Mouse (Mus musculus) lung, embryonic 14.5 days (tissue): ENCODE measurements around the gene Fmnl2. TPM values are rescaled to one million over a fixed set of nuclear protein-coding genes. Genes with fewer than 3 reads are reported as not detected.

ENCODE experiments used
- ATAC-seq: fragments of 200-750 bp; cut with Nextera tagmentation; 2 replicates; pipeline ENCODE4 v1.8.0; 2017; ENCODE audit warnings: mild to moderate bottlenecking, moderate TSS enrichment, moderate library complexity; ENCODE audit not compliant: insufficient read depth
- DNase-seq: peaks from one replicate; pipeline ENCODE4 v3.0.0-alpha.2; 2015
- H3K27ac ChIP-seq: fragments of 300-500 bp; sonication (generic); 2 replicates; pipeline ENCODE4 v1.5.1; 2014; ENCODE audit warnings: low read depth, mild to moderate bottlenecking, moderate library complexity
- H3K27me3 ChIP-seq: fragments of 300-500 bp; sonication (generic); 2 replicates; pipeline ENCODE4 v1.6.1; 2014; ENCODE audit warnings: low read length, control low read depth; ENCODE audit not compliant: insufficient read depth
- H3K36me3 ChIP-seq: fragments of 300-500 bp; sonication (generic); 2 replicates; pipeline ENCODE4 v1.6.1; 2014; ENCODE audit warnings: control low read depth; ENCODE audit not compliant: insufficient read depth
- H3K4me1 ChIP-seq: fragments of 300-500 bp; sonication (generic); 2 replicates; pipeline ENCODE4 v1.6.1; 2014; ENCODE audit warnings: antibody characterized with exemption, control low read depth; ENCODE audit not compliant: insufficient read depth
- H3K4me2 ChIP-seq: fragments of 300-500 bp; sonication (generic); 2 replicates; pipeline ENCODE4 v1.6.1; 2014; ENCODE audit warnings: mild to moderate bottlenecking
- H3K4me3 ChIP-seq: fragments of 300-500 bp; sonication (generic); 2 replicates; pipeline ENCODE4 v1.5.1; 2014; ENCODE audit warnings: low read depth, low read length
- H3K9ac ChIP-seq: fragments of 300-500 bp; sonication (generic); 2 replicates; pipeline ENCODE4 v1.6.1; 2014
- H3K9me3 ChIP-seq: fragments of 300-500 bp; sonication (generic); 2 replicates; pipeline ENCODE4 v1.6.1; 2016; ENCODE audit warnings: low read depth, low read length, control low read depth
- CTCF ChIP-seq: IDR thresholded peaks from 2 replicates; pipeline ENCODE4 v1.5.1; 2016; ENCODE audit warnings: antibody characterized with exemption, low read depth
- WGBS: fragments of 180-500 bp; shearing (Covaris S2); extraction: QIAGEN DNeasy Blood & Tissue Kit; methylation state at CpG from one replicate; pipeline ENCODE4 v1.1.7; 2014; 5-methylcytosine and 5-hydroxymethylcytosine counted together
- polyA plus RNA-seq: library from polyadenylated mRNA; unstranded; fragments of >200 nt; fragmentation: Nextera tagmentation; extraction: Ambion mirVana; gene quantifications from 2 replicates; pipeline ENCODE4 v1.2.1, GENCODE M21; 2014

Gene Fmnl2
- polyA plus RNA-seq, 1 experiment from 2014 or later: 5.0 TPM

- no peak overlapping the region for H3K4me2 ChIP-seq
- DNase-seq: peak; percentile 88
- H3K4me1 ChIP-seq: peaks cover 3% of the 10 kb centered on the region; the same call in 1 of the 2 replicates
- no peaks in the 10 kb centered on the region for H3K36me3 ChIP-seq
- 0% methylated on average over 1 of the region's 1 CpGs for WGBS
- no peak for TF ChIP-seq CTCF
- H3K4me3 ChIP-seq: no peak overlapping the region
- no peak overlapping the region for H3K9ac ChIP-seq
- no peaks in the 10 kb centered on the region for H3K27me3 ChIP-seq
- H3K9me3 ChIP-seq: no peaks in the 10 kb centered on the region
- peak; percentile 95 for ATAC-seq
- no peak overlapping the region for H3K27ac ChIP-seq
Measured at GRCm38 (mm10) chr2:53070607-53071006, 212.9 kb downstream of the Fmnl2 start.

DNA sequence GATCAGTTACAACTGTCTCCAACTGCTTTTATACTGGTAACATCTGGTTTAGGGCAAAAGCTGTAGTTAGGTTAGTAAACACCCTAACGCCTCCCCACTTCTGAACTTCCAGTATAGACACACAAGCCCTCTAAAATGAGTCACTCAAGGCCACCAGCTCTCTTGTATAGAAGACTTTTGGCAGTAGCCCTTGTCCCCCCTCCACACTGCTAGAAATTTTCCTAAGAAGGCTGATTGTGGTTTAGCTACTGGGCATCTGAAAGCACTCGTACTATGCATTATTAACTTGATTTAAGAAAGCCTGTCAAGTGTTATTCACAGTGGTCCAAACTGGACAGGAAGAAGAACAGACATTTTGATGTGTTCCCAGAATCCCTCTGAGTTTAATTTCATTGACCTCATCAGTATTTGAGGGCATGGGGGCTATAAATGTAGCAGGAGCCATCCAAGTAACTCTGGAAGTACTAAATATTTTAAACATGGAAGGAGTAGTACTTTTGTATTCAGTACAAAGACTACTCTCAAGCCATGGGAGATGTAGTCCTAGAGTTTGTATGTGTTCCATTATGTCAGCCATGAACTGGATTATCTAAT, 222.1 kb downstream of the Fmnl2 start:
- H3K27ac ChIP-seq: no peak overlapping the region
- TF ChIP-seq CTCF: no peak
- no peaks in the 10 kb centered on the region for H3K27me3 ChIP-seq
- no peak overlapping the region for H3K4me3 ChIP-seq
- no peaks in the 10 kb centered on the region for H3K4me1 ChIP-seq
- ATAC-seq (no peak), DNase-seq (no peak)
- 77% methylated on average over 2 of the region's 2 CpGs for WGBS
- no peaks in the 10 kb centered on the region for H3K9me3 ChIP-seq
- no peaks in the 10 kb centered on the region for H3K36me3 ChIP-seq
- no peak overlapping the region for H3K4me2 ChIP-seq
- H3K9ac ChIP-seq: no peak overlapping the region

DNA sequence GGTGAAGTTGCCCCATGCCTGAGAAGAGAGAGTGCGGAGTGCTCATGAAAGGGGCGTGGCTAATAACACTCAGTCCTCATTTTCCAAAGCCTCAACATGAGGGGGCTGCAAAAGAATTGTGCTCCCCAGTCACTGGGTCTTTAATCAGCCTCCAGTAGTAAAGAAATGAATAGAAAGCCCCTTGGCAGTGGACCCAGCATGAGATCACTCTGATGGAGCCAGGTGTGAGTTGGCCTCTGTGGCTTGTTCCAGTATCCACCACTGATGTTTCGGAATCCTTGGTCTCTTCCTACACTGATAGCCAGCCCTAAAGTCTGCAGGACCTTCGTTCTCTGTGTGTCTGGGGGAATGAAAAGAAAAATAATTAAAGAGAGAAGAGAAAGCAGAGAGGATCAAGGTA, 224.4 kb downstream of the Fmnl2 start:
- no peak overlapping the region for H3K9ac ChIP-seq

DNA sequence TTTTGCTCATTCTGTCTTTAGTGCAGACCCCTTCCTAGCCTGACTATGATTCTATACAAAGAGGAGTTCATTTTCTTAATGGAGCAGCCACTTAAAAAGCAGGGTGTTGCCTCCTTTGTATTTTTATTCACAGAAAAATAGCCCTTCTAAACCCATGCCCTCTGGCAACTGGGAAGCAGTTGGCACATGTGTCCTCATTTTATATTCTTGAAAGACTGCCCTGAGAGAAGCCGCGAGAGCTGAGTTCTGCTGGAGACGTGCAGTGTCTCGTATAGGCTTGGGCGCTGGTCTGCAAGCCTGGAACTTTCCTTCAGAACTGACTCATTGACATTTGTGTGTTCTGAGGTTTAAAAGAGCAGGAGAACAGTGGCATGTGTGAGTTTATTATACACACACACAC, 224.8 kb downstream of the Fmnl2 start:
- Histone ChIP-seq H3K4me3 (no peak overlapping the region), H3K27me3 (no peaks in the 10 kb centered on the region), H3K4me2 (no peak overlapping the region), H3K4me1 (no peaks in the 10 kb centered on the region), H3K36me3 (no peaks in the 10 kb centered on the region), H3K27ac (no peak overlapping the region), H3K9me3 (no peaks in the 10 kb centered on the region), H3K9ac (no peak overlapping the region)
- no peak for TF ChIP-seq CTCF
- DNase-seq: no peak
- no peak for ATAC-seq
- 91% methylated on average over 5 of the region's 5 CpGs for WGBS

More for the DNA sequence above, 224.4 kb downstream of the Fmnl2 start:
- no peaks in the 10 kb centered on the region for H3K36me3 ChIP-seq
- no peaks in the 10 kb centered on the region for H3K4me1 ChIP-seq
- no peak overlapping the region for H3K4me2 ChIP-seq
- TF ChIP-seq CTCF: no peak
- no peaks in the 10 kb centered on the region for H3K9me3 ChIP-seq
- H3K4me3 ChIP-seq: no peak overlapping the region
- DNase-seq: no peak
- WGBS: 87% methylated on average over 4 of the region's 4 CpGs
- no peak overlapping the region for H3K27ac ChIP-seq
- no peaks in the 10 kb centered on the region for H3K27me3 ChIP-seq
- ATAC-seq: no peak

DNA sequence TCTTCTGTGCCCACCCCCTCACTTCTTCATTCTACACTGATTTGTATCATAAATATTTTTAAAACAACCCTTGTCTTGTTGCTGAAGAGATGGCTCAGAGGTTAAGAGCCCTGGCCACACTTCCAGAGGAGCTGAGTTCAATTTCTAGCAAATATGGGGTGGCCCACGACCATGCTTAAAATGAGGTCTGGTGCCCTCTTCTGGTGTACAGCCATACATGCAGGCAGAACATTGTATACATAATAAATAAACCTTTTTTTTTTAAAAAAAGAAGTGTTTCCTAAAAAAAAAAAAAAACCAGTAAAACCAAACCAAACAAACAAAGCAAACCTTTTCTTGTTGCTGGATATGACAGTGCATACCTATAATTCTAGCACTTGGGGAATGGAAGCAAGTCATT, 225.6 kb downstream of the Fmnl2 start:
- DNase-seq (peak; percentile 64), ATAC-seq (no peak)
- Histone ChIP-seq H3K4me3 (no peak overlapping the region), H3K9me3 (no peaks in the 10 kb centered on the region), H3K27me3 (no peaks in the 10 kb centered on the region), H3K4me1 (no peaks in the 10 kb centered on the region), H3K27ac (no peak overlapping the region), H3K9ac (no peak overlapping the region), H3K36me3 (no peaks in the 10 kb centered on the region), H3K4me2 (no peak overlapping the region)
- WGBS: 24% methylated on average over 1 of the region's 1 CpGs
- peak; percentile 71 for TF ChIP-seq CTCF

GRCm38 (mm10) chr2:53085617-53086202, 228.1 kb downstream of the Fmnl2 start:
- Histone ChIP-seq H3K27me3 (no peaks in the 10 kb centered on the region), H3K36me3 (no peaks in the 10 kb centered on the region), H3K9me3 (no peaks in the 10 kb centered on the region), H3K27ac (no peak overlapping the region), H3K4me3 (no peak overlapping the region), H3K4me2 (no peak overlapping the region), H3K9ac (no peak overlapping the region), H3K4me1 (no peaks in the 10 kb centered on the region)
- DNase-seq (peak; percentile 80), ATAC-seq (peak; percentile 31; the same call in 1 of the 2 replicates)
- peak; percentile 75 for TF ChIP-seq CTCF
- 52% methylated on average over 9 of the region's 9 CpGs for WGBS

DNA sequence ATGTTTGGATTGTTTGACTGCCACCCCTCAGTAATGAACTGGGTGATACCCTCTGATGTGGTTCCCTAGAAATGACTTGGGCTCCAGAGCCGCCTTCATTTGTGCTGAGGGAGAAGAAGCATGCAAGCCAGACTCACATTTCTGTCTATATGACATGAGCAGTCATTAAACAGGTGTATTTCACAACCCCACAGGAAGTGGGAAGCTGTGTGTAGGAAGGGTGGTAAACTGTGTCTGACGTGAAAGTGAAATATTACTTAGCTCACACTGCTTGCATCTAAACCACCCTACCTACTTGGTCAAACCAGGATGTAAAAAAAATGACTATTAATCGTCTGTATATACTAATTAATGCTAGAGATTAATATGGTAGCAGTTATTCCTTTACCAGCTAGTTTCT, 231.1 kb downstream of the Fmnl2 start:
- Histone ChIP-seq H3K4me3 (no peak overlapping the region), H3K9ac (no peak overlapping the region), H3K27ac (no peak overlapping the region), H3K4me1 (no peaks in the 10 kb centered on the region), H3K27me3 (no peaks in the 10 kb centered on the region), H3K4me2 (no peak overlapping the region), H3K9me3 (no peaks in the 10 kb centered on the region), H3K36me3 (no peaks in the 10 kb centered on the region)
- no peak for ATAC-seq
- no peak for DNase-seq
- TF ChIP-seq CTCF: no peak
- 75% methylated on average over 3 of the region's 3 CpGs for WGBS
